Mouse (Mus musculus) spleen, postnatal 4 days (tissue): ENCODE data around the gene Cd79b.

Source experiments
- DNase-seq, 2 experiments: peaks; one replicate each; pipeline ENCODE4 v3.0.0; 2022; ENCODE audit warnings: low spot score in 2 of 2

Gene Cd79b

GRCm38 (mm10) chr11:106273811-106274210, 40.8 kb downstream of the Cd79b start:
- DNase-seq = no peak

- DNase-seq = no peak
These were observed 41.3 kb downstream of the Cd79b start for GRCm38 (mm10) chr11:106273311-106273684.

GRCm38 (mm10) chr11:106272644-106273310, 41.8 kb downstream of the Cd79b start, which contains the start of gene Smarcd2:
Gene Smarcd2 (minus strand): TSS chr11:106272972.
- DNase-seq = peak; percentile 99

GRCm38 (mm10) chr11:106271794-106272643, 42.5 kb downstream of the Cd79b start:
- peak; percentile 67 to 87 for DNase-seq

GRCm38 (mm10) chr11:106271131-106271793, 43.3 kb downstream of the Cd79b start:
- DNase-seq = peak in 1 of 2 experiments; percentile 63

- no peak for DNase-seq
These were observed 45.5 kb downstream of the Cd79b start for GRCm38 (mm10) chr11:106269060-106269431.

GRCm38 (mm10) chr11:106268326-106269059, 46.1 kb downstream of the Cd79b start:
- no peak for DNase-seq

GRCm38 (mm10) chr11:106267871-106268270, 46.7 kb downstream of the Cd79b start:
- DNase-seq = no peak

- DNase-seq = peak in 1 of 2 experiments; percentile 62
These were observed 47.2 kb downstream of the Cd79b start for GRCm38 (mm10) chr11:106267311-106267852.

GRCm38 (mm10) chr11:106266431-106266830, 48.1 kb downstream of the Cd79b start:
- DNase-seq = peak in 1 of 2 experiments; percentile 59

- no peak for DNase-seq
These were observed 49.0 kb downstream of the Cd79b start for GRCm38 (mm10) chr11:106265570-106265969.

GRCm38 (mm10) chr11:106264988-106265387, 49.6 kb downstream of the Cd79b start:
- DNase-seq = no peak

GRCm38 (mm10) chr11:106263963-106264362, 50.6 kb downstream of the Cd79b start:
- no peak for DNase-seq
